Mouse (Mus musculus) embryo, embryonic 10.5 days (tissue): ENCODE results near the gene Vav1.
"Not testable (repeated sequence)": the region's sequence is repeated elsewhere in the genome, so short reads cannot be mapped to it uniquely, and the experiment has no call there.

ENCODE experiments used
- DNase-seq: peaks from one replicate; pipeline ENCODE4 v3.0.0-alpha.2; 2015; ENCODE audit warnings: low spot score

Vav1 gene

DNA sequence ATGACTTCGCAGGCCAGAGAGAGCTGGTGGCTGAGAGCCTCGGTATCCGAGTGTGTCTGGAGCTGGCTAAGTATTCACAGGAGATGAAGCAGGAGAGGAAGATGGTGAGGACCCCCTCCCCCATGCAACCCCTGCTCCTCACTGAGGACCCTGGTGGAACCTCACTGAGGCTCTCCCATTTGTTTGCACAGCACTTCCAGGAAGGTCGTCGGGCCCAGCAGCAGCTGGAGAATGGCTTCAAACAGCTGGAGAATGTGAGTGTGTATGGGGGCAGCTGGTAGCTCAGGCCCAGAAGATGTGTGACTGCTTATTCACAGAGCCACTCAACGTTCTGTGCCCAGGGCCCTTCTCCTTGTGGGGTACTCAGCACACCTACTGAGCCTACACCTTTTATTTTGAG lies 25.6 kb upstream of the Vav1 start:
- DNase-seq, result no peak

DNA sequence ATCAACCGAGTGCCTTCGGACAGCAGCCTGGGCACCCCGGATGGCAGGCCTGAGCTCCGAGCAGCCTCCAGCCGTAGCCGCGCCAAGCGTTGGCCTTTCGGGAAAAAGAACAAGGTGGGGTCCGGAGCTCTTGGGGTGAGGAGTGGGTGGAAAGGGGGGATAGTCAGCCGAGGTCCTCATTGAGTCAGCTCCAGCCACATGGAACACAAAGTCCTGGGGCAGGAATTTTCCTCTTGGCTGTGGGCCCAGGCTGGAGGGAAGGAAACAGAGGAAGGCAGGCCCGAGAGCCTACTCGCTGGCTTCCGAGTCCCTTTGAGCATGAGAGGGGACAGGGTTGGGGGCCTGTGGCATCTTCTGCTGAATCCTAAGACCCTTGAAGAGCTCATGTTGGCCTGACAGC lies 23.5 kb upstream of the Vav1 start:
- no peak for DNase-seq

DNA sequence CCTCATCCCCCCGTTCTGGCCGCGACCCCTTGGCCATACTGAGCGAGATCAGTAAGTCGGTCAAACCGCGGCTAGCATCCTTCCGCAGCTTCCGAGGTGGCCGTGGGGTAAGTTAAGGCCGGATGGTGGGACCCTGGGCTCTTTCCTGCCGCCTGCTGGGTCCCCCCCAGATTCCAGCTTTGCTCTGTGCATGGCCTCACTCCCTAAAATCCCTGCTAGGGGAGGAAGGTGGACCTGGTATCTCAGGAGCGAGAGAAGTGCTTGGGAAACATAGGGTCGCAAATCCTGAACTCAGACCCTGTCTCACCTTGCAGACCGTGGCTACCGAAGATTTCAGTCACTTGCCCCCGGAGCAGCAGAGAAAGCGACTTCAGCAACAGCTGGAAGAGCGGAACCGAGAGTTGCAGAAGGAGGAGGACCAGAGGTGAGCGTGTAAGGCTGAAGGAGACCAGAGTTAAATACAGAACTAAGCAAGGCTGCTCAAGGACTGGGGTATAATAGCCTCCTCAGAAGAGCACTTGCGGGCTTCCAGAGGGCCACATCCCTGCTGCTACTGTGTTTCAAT lies 21.9 kb upstream of the Vav1 start:
- no peak for DNase-seq

DNA sequence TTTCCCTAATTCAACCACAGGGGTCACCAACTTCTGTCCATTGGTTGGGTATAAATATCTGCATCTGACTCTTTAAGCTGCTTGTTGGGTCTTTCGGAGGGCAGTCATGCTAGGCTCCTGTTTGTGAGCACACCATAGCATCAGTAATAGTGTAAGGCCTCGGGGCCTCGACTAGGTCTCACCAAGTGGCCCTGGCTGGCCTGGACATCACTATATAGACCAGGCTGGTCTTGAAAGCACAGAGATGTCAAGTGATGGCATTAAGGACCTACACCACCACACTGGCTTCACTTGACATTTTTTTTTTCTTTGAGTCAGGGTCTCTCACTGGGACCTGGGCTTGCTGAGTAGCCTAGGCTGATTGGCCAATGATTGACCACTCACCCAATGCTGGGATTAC lies 20.7 kb upstream of the Vav1 start:
- no peak for DNase-seq

DNA sequence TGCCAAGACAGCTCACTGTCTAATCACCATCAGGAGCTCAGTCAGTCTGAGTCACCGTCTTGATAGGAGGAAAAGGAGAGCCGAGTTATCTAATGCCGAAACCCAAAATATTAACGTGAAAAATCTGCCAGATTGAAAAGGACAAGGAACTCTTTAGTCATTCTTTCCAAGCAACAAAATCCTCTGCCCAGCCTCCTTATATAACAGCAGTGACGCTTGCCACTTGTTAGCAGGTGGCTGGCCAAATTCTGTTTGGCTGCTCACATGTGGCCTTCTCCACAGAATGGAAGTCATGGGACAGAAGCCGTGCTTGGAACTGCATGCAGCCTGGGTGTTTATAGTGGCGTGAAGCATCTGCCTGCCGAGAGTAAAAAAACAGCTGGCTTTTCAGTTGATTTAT lies 19.2 kb upstream of the Vav1 start:
- no peak for DNase-seq

DNA sequence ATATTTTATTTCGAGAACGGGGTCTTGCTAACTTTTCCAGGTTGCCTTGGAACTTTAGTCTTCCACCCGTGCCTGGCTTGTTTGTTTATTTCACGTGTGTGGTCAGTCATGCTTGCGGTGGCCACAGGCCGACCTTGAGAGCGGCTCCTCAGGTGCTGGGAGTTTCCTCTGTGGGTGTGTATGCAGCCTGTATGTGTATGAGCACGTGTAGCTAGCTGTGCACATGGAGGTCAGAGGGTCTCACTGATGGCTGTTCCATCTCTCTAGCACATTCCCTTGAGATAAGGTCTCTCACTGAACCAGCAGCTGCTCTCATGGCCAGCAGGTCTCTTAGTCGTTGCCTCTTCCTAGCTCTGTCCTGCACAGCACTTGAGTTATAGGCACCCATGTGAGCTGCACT lies 18.5 kb upstream of the Vav1 start:
- no peak for DNase-seq

DNA sequence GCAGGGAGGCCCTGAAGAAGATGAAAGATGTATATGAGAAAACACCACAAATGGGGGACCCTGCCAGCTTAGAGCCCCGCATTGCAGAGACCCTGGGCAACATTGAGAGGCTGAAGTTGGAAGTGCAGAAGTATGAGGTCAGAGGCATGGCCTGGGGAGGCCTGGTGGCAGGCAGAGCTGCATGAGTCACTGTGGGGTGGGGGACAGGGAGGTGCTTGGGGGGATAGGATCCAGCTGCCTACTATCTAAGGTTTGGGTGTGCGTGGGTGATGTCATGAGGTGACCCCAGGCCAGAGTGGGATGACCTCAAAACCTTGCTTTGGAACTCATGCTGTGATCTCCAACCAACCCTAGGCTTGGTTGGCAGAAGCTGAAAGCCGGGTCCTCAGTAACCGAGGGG lies 17.6 kb upstream of the Vav1 start:
- DNase-seq, result no peak

DNA sequence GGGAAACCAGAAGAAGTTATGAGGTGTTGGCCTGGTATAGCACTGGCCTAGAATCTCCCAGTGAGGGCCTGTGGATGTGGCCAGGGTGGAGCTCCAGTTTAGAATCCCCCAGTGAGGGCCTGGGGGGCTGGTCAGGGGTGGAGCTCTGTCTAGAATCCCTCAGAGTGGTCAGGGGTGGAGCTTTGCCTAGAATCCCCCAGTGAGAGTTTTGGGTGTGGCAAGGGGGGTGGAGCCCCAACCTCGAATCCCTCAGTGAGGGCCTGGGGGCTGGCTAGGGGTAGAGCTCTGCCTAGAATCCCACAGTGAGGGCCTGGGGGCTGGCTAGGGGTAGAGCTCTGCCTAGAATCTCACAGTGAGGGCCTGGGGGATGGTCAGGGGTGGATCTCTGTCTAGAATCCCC lies 17.1 kb upstream of the Vav1 start:
- no peak for DNase-seq

DNA sequence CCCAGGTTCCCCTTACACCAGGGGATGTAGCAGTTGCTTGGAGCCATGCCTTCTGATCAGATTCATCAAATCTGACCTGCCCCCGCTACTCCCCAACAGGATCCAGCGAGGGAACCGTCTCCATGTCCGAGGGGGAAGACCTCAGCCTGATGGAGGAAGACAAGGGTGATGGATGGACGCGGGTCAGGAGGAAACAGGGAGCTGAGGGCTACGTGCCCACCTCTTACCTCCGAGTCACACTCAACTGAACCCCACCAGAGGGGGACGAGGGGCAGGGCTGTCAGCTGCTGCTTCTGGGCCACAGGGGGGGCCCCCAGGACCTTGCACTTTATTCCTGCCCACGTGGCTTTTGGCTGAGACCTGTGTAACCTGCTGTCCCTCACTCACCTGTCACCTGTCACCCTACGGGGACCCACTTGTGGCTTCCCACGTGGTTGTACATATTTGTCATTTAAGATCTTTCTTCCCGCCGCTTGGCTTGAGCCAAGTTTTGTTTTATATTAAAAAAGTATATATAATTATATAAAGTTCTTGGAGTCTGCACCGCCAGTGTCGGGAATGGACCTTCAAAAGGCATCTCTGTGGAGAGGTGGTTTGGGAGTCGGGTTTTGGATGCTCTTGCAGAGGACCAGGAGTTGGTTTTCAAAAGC lies 15.9 kb upstream of the Vav1 start:
- no peak for DNase-seq

DNA sequence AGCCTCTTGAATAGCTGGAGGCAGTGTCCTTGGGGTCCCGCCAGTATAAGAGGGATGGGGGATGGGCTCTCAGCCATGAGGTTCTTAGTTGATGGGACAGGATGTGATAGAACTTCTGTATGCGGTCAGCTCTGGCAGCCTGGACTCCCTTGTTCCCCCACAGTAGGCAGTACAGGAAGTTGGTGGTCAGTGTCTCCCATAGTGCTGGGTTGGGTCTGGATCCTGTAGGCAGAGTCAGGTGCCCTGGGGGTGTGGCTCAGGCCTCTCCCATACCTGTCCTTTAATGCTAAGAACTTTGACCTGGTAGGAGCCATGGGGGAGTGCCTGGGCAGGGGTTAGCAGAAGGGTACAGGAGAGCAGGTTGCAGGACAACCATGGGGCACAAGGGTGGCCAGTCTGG lies 14.7 kb upstream of the Vav1 start:
- DNase-seq, result no peak

DNA sequence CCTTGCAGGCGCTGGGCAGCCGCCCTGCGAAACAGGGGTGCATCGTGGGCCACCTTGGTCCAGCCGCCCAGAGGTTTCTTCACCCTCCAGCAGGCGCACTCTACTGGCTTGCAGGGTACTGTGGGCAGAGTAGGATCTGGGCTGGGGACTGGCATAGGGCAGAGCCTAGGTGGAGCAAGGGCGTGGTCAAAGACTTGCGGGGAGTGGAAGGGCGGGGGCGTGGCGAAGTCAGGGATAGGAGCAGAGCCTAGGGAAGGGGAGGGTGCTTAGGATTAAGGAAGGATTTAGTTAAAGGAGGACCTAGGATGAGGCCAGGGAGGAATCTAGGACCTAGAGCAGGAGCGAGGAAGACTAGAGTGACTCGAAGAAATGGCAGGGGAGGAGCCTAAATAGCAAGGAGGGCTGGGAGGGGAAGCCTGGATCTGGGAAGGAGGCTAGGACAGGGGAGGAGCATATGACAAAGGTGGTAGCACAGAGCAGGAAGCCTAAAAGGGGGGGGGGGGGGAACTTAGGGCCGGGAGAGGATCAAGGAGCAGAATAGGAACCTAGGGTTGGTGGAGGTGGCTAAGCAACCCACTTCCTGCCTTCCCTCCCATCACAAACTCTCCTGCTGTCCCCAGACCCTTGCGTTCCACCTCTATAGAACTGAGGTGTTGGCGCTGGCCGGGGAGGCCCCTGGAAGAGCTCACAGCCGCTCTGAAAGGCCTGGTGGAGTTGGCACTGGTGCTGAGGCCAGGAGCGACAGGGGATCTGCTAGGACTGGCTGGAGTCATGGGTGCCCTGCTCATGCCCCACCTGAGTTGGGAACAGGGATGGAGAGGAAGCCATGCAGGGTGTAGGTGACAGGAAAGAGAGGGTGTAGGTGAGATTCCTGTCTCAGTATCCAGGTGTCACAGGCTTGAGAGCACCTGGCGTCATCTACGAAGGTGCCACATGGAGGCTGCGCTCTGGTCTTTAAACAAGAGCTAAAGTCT lies 13.6 kb upstream of the Vav1 start:
- peak; percentile 26 for DNase-seq

DNA sequence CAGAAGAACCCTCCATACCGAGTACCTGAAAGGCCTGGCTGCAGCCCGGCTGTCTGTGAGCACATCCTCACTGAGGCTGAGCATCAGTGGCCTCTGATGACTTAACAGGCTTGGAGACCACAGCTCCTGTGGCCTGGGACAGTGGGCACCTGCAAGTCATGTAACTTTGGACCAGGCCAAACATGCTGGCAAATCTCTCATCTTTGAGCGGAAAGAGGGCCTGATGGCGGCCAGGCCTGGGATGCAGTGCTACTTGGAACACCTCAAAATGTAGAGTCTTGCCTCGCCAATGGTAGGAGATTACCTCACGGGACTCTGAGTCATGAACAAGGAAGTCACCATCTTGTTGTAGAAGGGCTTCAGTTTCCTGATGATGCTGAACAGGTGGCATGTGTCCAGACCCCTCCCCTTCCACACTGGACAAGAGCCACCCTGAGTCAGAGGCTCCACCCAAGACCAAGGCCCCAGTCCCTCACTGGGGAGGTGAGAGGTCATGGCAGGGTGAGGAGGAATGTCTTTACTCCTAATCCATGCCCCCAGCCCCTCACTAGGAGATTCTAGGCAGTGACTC lies 11.3 kb upstream of the Vav1 start:
- DNase-seq, result no peak

DNA sequence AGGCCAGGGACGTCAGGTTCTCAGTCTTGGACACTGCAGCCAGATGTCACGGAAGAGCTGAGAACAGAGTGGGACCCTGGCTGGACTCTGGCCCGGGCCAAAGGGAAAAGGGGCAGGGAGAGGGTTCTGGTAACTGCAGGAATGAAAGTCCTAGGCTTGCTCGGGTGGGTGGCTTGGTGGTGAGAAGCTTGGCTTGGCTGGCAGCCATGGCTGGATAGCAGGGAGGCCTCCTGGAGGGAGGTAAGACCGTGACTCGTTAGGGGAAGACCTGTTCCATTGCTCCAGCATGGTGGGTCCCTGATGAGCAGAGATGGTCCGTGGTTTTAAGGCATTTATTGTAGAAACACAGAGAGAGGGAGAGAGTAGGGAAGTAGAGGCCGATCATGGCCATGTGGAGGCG lies 7.6 kb upstream of the Vav1 start:
- DNase-seq, result no peak

DNA sequence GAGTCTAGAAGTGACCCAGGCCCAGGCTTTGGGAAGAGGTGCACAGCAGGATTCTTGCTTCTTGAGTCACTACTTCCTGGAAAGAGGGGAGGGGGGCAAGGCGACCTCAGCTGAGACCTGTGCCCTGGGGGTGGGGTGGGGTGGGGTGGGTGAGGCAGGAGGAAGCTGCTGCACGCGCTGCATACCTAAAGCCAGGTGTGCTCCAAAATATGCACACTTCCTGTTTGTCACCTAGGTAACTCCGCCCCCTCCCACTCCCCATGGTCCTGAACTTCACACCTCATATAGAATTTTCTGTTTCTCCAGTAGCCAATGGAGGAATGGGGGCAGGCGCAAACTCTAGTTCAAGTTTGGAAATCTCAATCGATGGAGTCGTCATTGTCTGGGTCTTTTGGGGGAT lies 5.1 kb upstream of the Vav1 start:
- no peak for DNase-seq

DNA sequence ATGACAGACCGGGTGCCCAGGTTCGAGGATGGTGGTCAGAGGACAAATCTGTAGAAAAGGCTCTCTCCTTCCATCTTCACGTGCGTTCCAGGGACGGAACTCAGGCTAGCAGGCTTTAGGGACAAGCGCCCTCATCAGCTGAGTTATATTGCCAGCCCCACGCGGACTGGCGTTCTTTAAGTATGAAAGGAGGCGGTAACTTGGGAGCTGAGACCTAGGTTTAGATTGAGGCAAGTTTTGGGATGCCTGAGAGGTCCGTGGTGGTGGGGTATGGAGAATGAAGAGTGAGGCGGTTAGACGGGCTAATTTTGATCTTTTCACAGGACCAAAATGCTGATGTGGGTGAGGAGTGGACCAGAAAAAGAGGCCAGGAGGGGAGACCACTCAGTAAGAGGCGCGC lies 4.2 kb upstream of the Vav1 start:
- peak; percentile 19 for DNase-seq

DNA sequence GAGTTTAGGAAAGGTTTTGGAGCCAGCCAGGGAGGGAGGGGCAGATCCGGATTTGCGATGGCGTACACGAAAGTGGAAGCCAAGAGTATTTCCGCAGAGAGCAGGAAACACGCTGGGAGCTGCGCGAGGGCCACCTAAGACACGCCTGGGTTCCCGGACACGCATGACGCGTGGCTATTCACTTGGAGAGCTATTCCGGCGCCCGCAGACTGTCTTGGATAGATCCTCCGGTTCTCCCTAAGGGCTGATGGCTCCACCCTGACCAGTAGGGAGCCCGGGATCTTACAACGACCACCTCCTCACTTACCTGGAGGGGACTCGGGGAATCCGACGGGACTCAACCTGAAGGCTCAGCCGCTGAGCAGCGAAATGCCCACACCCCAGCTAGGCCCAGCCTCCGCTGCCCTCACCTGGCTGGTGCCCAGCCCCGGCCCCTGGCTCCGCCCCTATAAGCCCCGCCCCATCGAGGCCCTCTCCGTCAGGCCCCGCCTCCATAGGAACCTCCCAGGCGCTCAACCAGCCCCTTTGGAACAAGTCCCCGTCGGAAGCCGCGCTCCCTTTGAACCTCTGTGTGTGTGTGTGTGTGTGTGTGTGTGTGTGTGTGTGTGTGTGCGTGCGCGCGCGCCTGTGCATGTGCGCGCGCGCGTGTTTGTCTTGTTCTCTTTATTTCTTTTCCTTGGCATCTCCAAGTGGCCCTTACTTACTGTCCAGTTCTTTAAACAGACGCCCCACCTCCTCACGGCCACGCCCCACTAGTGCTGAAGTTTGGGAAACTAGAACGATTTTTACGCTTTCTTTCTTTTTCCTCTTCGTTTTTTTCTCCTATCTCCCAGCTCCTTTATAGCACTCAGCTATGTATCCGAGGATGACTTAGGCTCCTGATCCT lies 3.5 kb upstream of the Vav1 start:
- peak; percentile 76 for DNase-seq

DNA sequence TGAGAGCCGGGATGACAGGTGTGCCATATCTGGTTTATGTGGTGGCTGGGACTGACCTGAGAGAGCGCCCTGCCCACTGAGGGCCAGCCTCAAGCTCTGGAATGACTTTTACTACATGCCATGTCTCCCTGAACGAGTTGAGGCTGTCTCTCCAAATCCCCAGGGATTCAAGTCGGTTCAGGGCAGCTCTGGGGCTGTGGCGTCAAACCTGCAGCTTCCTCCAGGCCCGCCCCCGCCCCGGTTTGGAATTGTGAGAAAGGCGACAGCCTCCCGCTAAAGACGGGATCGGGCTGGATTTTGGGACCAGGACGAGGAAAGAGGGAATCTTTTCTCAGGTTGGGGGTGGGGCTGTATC lies 2.9 kb upstream of the Vav1 start:
- DNase-seq, result peak; percentile 22

DNA sequence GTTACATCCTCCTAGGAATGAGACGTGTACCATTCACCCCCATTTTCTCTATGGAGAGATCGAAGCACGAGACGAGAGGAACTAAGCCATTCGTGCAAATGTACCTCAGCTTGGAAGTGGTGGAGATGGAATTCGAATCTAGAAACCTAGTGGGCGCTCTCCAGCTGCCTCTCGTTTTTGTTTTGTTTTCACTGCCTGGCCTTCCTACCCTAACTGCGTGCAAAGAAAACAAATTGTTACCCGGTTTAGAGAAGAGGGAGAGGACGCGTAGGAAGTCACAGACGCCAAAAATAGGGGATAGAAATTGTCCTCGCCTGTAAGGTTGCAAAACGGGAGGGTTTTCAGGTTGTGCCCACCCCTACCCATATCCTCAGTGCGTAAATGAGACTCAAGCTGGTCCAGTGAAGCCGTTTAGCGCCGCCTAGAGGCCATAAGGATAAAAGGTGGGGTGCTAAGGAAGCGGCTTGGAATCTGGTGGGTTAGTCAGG lies 2.2 kb upstream of the Vav1 start:
- peak; percentile 92 for DNase-seq

DNA sequence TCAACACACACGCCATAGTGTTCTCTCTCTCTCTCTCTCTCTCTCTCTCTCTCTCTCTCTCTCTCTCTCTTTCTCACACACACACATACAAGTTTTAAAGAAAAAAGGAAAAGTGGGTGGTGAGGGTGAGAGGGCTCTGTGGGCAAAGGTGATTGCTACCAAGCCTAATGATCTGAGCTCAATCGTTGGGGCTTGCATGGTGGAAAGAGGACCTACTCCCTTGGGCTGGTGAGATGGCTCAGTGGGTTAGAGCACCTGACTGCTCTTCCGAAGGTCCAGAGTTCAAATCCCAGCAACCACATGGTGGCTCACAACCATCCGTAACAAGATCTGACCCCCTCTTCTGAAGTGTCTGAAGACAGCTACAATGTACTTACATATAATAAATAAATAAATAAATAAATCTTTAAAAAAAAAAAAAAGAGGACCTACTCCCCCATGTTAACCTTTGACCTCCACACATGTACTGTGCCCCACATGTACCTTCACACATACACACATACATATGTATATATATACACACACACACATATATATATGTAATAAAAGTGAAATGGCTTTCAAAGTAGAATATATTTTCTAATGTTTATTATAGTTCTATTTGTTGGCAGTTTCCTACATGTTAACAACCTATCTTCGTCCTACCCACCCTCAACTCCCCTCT lies 1.2 kb upstream of the Vav1 start:
- not testable (repeated sequence) for DNase-seq

DNA sequence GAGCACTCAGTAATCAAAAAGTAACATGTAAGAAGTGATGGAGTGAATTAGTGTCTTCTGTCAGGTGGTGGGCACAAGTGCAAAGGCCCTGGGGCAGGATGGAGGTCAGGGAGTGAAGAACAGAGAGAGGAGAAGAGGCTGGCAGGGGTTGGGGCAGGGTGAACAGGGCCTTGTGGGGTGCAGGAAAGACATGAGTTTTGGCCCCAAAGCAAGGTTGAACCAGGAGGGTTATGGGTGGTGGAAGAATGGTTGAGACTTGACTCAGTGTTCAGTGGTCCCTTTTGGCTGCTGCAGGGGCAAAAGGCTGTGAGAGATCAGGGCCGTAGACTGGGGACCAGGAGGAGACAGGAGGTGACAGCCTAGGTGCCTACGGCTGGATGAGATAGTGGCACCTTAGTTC lies 363 bp upstream of the Vav1 start:
- no peak for DNase-seq

DNA sequence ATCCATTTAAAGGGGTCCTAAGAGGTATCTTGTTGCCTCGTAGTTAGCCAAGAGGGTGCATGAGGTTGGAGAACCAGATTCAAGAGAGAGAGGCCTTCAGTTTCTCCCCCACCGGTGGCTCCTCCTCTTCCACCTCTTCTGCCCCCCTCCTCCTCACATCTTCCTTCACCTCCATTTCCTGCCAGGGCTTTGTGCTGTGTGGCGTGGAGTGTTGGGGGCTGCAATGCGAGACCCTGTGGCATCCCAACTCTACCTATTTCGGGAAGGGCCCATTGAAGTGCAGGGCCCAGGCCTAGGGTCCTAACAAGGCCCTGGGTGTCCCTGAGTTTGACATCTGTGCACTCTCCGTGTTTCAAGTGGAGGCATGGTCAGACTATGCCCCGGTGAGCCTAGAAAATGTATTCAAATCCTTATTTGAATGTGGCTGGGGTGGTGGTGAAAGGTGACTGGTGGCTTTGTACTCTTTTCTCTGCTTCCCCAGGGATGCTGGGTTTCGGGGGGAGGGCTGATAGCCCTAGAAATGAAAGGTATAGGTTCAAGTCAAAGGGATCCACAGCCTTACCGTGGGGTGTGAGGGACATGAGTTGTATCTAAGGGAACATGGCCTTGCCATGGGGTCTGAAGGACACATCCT lies 808 bp downstream of the Vav1 start:
- DNase-seq, result no peak
